Mouse (Mus musculus) thymus, adult 2 months (tissue): ENCODE data around the gene Mybpc3. TPM values are rescaled to one million over a fixed set of nuclear protein-coding genes. Genes with fewer than 3 reads are reported as not detected.

Experiments
- DNase-seq: peaks from one replicate; pipeline ENCODE4 v3.0.0; 2021
- H3K27ac ChIP-seq: fragments of 200-500 bp; 2 replicates; pipeline ENCODE4 v1.5.1; 2012; ENCODE audit warnings: low read length, control low read depth; ENCODE audit not compliant: control insufficient read depth, insufficient read depth
- H3K27me3 ChIP-seq: fragments of 200-500 bp; 2 replicates; pipeline ENCODE4 v1.6.1; 2012; ENCODE audit warnings: mild to moderate bottlenecking, low read length, moderate library complexity, mixed read lengths; ENCODE audit not compliant: control insufficient read depth, insufficient read depth
- H3K36me3 ChIP-seq: fragments of 200-500 bp; 2 replicates; pipeline ENCODE4 v1.6.1; 2012; ENCODE audit warnings: mild to moderate bottlenecking, low read length, moderate library complexity; ENCODE audit not compliant: control insufficient read depth, insufficient read depth
- H3K4me1 ChIP-seq: fragments of 200-500 bp; replicated peaks from 2 replicates; pipeline ENCODE4 v1.6.1; 2012; ENCODE audit warnings: low read length; ENCODE audit not compliant: control insufficient read depth, insufficient read depth
- H3K4me3 ChIP-seq: fragments of 200-500 bp; 2 replicates; pipeline ENCODE4 v1.5.1; 2012; ENCODE audit warnings: mild to moderate bottlenecking, low read length, control low read depth, moderate library complexity; ENCODE audit not compliant: control insufficient read depth, insufficient read depth
- CTCF ChIP-seq: fragments of 200-500 bp; IDR thresholded peaks from 2 replicates; pipeline ENCODE4 v1.5.1; 2012; ENCODE audit warnings: mild to moderate bottlenecking, control low read depth, low read length, moderate library complexity, borderline replicate concordance; ENCODE audit not compliant: control insufficient read depth, poor library complexity, insufficient read depth; ENCODE audit errors: extremely low read depth
- POLR2A ChIP-seq: fragments of 200-500 bp; IDR thresholded peaks from 2 replicates; pipeline ENCODE4 v1.6.1; 2012; ENCODE audit warnings: mild to moderate bottlenecking, low read length, control low read depth, moderate library complexity; ENCODE audit not compliant: control insufficient read depth, poor library complexity, insufficient read depth; ENCODE audit errors: extremely low read depth
- WGBS: fragments of 180-500 bp; shearing (Covaris S2); methylation state at CpG from one replicate; pipeline ENCODE4 v1.1.7; 2018; 5-methylcytosine and 5-hydroxymethylcytosine counted together
- polyA plus RNA-seq: library from polyadenylated mRNA; depleted of rRNA; stranded (reverse); fragments of >200 nt; gene quantifications from 2 replicates; pipeline ENCODE4 v1.2.3, GENCODE M21; 2012; rRNA removed

The Mybpc3 gene
- 2.4 and 57.9 TPM in 2 replicates for polyA plus RNA-seq

DNA sequence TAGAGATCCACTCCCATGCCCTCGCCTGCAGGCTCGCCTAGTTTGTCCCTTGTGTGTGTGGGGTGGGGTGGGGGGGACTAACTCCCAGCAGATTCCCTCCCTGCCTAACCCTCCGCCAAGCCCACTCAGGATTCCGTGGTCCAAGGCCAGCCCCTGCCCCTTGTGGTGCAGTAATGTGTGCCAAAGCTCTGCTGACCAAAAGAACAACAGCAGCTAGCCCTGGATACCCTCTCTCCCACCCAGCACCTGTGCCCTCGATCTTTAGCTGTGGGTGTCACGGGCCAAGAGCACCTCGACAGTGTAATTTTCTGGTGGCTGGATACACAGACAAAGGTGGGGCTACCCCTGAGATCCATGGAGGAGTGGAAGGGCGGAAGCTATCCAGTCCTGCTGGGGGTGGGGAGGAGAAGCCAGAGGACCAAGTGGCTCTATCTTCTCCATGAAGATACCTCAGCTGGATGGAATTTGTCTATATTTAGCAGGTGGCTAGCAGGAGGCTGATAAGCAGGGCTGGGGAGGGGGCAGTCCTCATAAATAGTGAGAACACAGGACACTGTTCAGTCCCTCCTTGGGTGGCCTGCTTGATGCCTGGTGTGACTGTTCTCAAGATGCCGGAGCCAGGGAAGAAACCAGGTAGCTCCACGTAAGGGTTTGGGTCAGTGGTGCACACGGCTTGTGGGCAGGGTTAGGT is at the start of gene Mybpc3:
Mybpc3 (plus strand) TSS at position 560 of the 691 bp plus-strand sequence.
- H3K4me1 ChIP-seq: no peaks in the 10 kb centered on the region
- H3K27me3 ChIP-seq: no peaks in the 10 kb centered on the region
- TF ChIP-seq CTCF: no peak
- no peak for TF ChIP-seq POLR2A
- DNase-seq: no peak
- no peak within 1 kb of the TSS for H3K27ac ChIP-seq
- 92% methylated on average over 11 of the region's 11 CpGs for WGBS
- no peaks in the 10 kb centered on the region for H3K36me3 ChIP-seq
- no peak within 1 kb of the TSS for H3K4me3 ChIP-seq

DNA sequence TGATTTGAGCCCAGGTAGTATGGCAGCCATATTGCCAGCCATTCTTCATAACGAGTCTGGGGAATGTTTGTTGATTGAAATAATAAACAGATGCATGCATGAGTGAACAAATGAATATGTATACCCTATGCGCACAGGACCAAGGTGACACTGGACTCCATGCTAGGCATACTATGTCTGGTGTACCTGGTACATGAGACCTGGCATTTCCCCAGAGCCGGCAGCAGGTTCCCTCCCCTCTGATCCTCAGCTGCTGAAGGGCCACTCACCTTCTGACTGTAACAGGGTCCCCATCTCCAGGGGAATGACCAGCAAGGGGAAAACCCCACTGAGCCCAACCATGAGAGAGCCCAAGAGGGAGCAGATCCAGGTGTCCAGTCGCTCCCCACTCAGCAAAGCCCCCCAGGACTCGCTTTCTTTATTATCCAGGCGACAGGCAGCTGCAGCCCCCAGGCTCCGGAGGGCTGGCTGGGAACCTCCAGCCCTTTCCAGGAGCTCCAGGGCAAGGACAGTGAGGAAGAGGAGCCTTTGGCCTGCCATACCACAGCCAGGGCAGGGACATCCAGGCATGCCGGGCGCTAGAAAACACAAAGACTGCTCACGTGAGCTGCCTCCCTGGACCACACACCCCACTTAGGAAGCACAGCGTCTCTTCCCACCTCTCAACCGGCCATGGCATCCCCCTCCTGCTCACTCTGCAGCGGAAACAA is 49.6 kb upstream of the Mybpc3 start:
- H3K4me1 ChIP-seq: peaks cover 4% of the 10 kb centered on the region
- H3K4me3 ChIP-seq: no peak overlapping the region
- H3K27me3 ChIP-seq: no peaks in the 10 kb centered on the region
- no peak for DNase-seq
- no peak overlapping the region for H3K27ac ChIP-seq
- TF ChIP-seq POLR2A: no peak
- no peak for TF ChIP-seq CTCF
- 93% methylated on average over 13 of the region's 13 CpGs for WGBS
- H3K36me3 ChIP-seq: no peaks in the 10 kb centered on the region; the same call in 1 of the 2 replicates

DNA sequence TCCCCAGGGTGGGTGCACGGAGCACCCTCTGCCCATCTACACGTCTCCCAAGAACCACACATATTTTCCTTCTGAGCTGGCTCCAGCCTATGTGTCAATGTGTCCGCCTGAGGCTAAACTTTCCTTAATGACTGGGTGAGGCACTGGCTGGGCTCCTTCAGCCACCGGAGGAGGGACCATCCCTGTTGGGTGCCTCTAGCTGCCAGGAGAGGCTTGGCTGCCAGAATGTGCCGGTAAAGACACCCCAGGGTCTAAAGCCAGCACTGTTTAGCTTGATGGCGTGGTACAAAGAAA is 49.1 kb upstream of the Mybpc3 start:
- no peaks in the 10 kb centered on the region for H3K27me3 ChIP-seq
- TF ChIP-seq CTCF (no peak), POLR2A (no peak)
- no peaks in the 10 kb centered on the region for H3K36me3 ChIP-seq
- H3K4me3 ChIP-seq: no peak overlapping the region
- 95% methylated on average over 6 of the region's 6 CpGs for WGBS
- peaks cover 4% of the 10 kb centered on the region for H3K4me1 ChIP-seq
- DNase-seq: no peak
- no peak overlapping the region for H3K27ac ChIP-seq

DNA sequence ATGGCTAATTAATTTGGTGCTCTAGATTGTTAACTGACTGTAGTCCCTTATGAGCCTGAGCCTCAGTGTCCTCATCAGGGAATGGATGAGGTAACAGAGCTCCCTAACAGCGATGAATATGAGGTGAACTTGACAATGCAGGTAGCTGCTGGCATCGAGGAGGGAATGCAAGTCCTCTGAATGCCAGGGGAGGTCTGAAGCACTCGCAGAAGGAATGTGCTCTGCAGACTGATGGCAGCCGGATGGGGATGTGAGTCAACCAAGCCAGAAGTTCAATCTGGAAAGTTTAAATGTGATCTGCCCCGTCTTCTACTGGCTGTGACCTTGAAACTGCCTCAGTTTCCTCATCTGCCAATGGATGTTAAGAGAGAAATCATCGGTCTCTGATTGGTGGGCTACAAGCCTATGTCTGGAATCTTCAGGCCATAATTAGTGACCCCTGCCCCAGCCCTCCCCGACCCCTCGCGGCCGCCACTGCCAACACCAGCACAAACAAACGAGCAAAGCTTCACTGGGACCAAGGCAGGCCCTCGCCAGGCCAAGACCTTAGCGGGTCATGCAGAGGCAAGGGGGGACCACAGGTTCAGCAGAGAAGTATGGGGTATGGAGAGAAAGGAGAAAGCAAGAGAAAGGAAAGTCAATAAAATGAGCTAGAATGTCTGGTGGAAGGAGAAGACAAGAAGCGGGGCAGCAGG is 48.5 kb upstream of the Mybpc3 start:
- TF ChIP-seq CTCF (no peak), POLR2A (no peak)

DNA sequence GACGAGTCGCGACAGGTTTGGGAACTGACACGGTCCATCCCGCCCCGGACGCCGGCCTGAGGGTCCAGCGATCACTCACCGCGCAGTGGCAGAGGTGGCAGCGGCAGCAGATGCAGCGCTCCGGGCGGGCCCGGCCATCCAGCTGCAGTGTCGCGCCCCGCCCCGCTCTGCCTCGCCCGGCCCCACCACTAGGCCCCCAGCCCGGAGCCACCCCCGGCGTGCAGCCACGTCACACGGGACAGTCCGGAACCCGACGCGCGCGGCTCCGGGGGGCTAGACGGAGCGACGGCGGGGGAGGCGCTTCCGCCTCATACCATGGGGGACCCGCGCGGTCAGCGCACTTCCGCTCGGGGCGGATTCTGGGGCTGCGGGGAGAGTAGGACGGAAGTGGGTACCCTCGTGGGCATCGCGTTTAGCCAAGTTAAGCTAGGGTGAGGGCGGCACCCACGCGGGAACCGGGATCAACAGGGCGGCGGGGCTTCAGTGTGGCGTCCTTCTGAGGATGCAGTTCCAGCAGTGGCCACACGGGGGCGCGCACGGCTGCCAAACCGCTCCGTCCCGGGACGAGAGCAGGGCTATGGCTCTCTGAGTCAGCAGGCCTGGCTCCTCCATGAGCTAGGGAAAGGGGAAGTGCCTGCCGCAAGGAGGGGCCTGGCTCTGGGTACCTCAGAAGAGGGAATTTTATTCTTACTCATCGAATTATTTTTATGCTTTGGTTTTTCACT is 47.7 kb upstream of the Mybpc3 start, which contains the start of gene Slc39a13:
Slc39a13 (minus strand) TSS at position 342 of the 725 bp plus-strand sequence.
- Histone ChIP-seq H3K36me3 (no peaks in the 10 kb centered on the region), H3K4me1 (peaks cover 4% of the 10 kb centered on the region), H3K27me3 (no peaks in the 10 kb centered on the region), H3K27ac (0 out of 2 replicates have a peak within 1 kb of the TSS, but pooled peaks have one; percentile 15), H3K4me3 (peak within 1 kb of the TSS; percentile 53)
- DNase-seq: peak; percentile 97
- peak; percentile 100 for TF ChIP-seq CTCF
- peak; percentile 51 for TF ChIP-seq POLR2A
- 1% methylated on average over 67 of the region's 69 CpGs for WGBS

More for the DNA sequence above, 48.5 kb upstream of the Mybpc3 start:
- Histone ChIP-seq H3K4me1 (peaks cover 4% of the 10 kb centered on the region), H3K36me3 (no peaks in the 10 kb centered on the region), H3K27ac (0 out of 2 replicates have a peak overlapping the region, but pooled peaks have one; percentile 9), H3K27me3 (no peaks in the 10 kb centered on the region), H3K4me3 (peak overlapping the region; percentile 53)
- no peak for DNase-seq
- 26% methylated on average over 14 of the region's 14 CpGs for WGBS

DNA sequence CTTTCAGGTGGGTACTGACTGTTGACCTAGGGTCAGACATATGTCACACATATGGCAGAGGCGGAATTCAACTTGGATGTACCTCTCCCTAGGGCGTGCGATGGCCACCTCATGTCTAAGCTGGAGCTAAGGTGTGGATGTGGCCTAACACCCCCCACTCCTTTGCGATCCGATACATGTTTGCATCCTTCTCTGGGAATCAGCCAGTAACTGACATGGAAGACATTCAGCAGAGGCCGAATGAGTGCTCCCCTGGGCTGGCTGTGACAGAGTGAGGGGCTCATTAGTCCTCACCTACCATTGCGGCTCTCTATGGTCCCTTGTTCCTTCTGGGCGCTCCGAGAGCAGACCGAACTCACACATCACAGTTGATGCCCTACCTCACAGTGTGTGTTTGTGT is 46.9 kb upstream of the Mybpc3 start:
- Histone ChIP-seq H3K27ac (no peak overlapping the region), H3K27me3 (no peaks in the 10 kb centered on the region), H3K4me3 (no peak overlapping the region), H3K36me3 (no peaks in the 10 kb centered on the region), H3K4me1 (peaks cover 4% of the 10 kb centered on the region)
- no peak for TF ChIP-seq POLR2A
- TF ChIP-seq CTCF: no peak
- WGBS: 95% methylated on average over 10 of the region's 10 CpGs
- no peak for DNase-seq
